Mouse (Mus musculus): ENCODE data around the gene 2010300C02Rik. TPM values are rescaled to one million over a fixed set of nuclear protein-coding genes. Genes with fewer than 3 reads are reported as not detected.

Gene 2010300C02Rik
- 43.4 and 54.0 TPM in 2 replicates for polyA plus RNA-seq (2021; fragmentation: Nextera tagmentation)
- long read RNA-seq, experiment 1, full-length matches to known transcripts, result 52 of 138 reads
- long read RNA-seq, experiment 1, partial matches to known transcripts, result 74 of 138 reads
- long read RNA-seq, experiment 1, other reads (novel, unspliced or antisense), result 12 of 138 reads
- long read RNA-seq, experiment 2, full-length matches to known transcripts, result 221 of 602 reads
- long read RNA-seq, experiment 2, partial matches to known transcripts, result 100 of 602 reads
- long read RNA-seq, experiment 2, other reads (novel, unspliced or antisense), result 281 of 602 reads

DNA sequence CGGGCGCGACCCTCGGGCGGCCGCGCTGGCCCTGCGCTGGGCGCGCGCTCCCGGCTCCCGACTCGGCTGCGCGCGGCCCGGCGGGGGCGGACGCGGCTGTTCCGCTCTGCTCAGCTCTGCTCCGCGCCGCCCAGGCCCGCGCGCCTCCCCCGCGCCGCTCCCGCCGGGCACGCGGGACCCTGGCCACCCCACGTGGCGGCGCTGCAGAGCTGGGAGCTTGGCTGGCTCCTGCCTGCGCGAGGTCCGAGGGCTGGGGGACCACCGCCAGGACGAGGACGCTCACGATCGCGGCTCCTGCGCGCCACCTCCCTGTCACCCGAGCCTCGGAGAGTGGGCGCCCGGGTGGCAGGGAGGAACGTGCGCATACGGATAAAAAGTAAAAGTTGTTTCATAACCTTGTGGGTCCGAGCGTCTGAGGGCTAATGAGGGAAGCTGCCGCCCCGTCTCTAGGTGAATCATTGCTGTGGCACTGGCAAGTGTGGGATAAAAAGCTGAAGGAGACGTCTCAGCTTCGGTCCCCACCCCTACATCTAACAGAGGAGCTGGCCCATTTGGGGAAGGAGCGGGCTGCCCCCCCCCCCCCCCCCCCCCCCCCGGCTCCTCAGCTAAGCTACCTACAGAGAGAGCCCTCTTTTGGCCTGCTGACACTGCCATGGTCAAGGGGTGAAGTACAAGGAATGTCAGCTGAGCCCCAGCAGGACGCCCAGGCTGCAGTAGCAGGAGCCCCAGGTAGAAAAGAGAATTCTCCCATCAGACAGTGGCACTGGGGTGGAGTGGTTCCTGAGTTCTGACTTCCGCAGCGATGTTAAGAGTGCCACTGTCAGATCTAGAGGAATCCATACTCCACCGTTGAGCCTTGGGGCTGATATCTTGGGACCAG is at the start of gene 2010300C02Rik:
2010300C02Rik (minus strand) TSS at position 325 of the 880 bp plus-strand sequence.

Other genes with a start within 250 kb of the 2010300C02Rik start
- 35.8 and 55.4 TPM in 2 replicates for gene Mgat4a, start 179.1 kb downstream of the 2010300C02Rik start, polyA plus RNA-seq (2021; fragmentation: Nextera tagmentation)
- gene Tsga10, start 146.3 kb upstream of the 2010300C02Rik start, polyA plus RNA-seq (2021; fragmentation: Nextera tagmentation), result 4.3 and 5.7 TPM in 2 replicates
- 5.6 and 6.1 TPM in 2 replicates for gene Lipt1, start 151.7 kb upstream of the 2010300C02Rik start, polyA plus RNA-seq (2021; fragmentation: Nextera tagmentation)
- gene Mitd1, start 170.3 kb upstream of the 2010300C02Rik start, polyA plus RNA-seq (2021; fragmentation: Nextera tagmentation), result 8.1 and 10.9 TPM in 2 replicates
- gene Mrpl30, start 170.4 kb upstream of the 2010300C02Rik start, polyA plus RNA-seq (2021; fragmentation: Nextera tagmentation), result 293 and 313 TPM in 2 replicates
- 0.30 and 0.41 TPM in 2 replicates for gene Lyg2, start 196.4 kb upstream of the 2010300C02Rik start, polyA plus RNA-seq (2021; fragmentation: Nextera tagmentation)
- gene Lyg1, start 237.7 kb upstream of the 2010300C02Rik start, polyA plus RNA-seq (2021; fragmentation: Nextera tagmentation), result not detected in 2 replicates

All from layer of hippocampus, adult 6 months (tissue).